15 mouse cellular contexts compared by ENCODE assay signal in the genomic region with DNA sequence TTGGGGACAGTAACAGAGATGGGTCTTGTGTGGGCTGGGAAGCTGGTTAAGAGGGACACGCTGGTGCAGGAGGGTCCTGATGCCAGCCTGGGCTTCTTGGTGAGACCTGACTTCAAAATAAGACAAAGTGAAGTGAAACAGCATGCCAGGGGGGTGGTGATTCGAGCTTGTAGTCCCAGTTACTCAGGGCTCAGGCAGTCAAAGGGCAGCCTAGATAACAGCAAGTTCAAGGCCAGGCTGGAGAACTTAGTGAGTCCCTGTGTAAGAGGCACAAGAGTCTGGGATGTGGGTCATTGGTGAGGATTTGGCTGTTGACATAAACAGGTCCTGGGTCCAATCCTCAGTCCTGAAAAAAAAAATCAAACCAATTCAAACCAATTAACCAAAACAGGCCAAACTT.
"Had no signal": no experiment of that assay in that cellular context is flagged by ENCODE, and none has a peak within 500 bp of the region (broad histone marks: within the 10 kb centered on the region; RNA-seq: fewer than 3 reads in every experiment).

No protein-coding gene starts in this region.

- DNase-seq: gastrocnemius, postnatal 14 days; gastrocnemius, postnatal 36 days; heart, adult 11 months; heart, adult 2 months; heart, postnatal 14 days; heart, postnatal 36 days; kidney, adult 11 months; kidney, adult 2 months; kidney, adult 9 months; kidney, postnatal 14 days; kidney, postnatal 36 days; layer of hippocampus, adult 9-11 months; layer of hippocampus, postnatal 36 days; liver; liver, embryonic 13.5 days had no signal
